Mouse (Mus musculus): ENCODE measurements around the gene Galnt13. TPM values are rescaled to one million over a fixed set of nuclear protein-coding genes. Genes with fewer than 3 reads are reported as not detected.
A peak's percentile ranks its signal among the peaks of the same experiment; 100 is the strongest.

Gene Galnt13
- polyA plus RNA-seq, 1 experiment from 2014 or later: 0.68 TPM

GRCm38 (mm10) chr2:55153089-55153488, 717.0 kb downstream of the Galnt13 start:
- Histone ChIP-seq H3K9me3 (no peaks in the 10 kb centered on the region), H3K27ac (no peak overlapping the region), H3K36me3 (no peaks in the 10 kb centered on the region), H3K4me3 (replicated peaks) (no peak overlapping the region), H3K9ac (no peak overlapping the region), H3K4me1 (replicated peaks) (no peaks in the 10 kb centered on the region), H3K4me2 (replicated peaks) (no peak overlapping the region), H3K27me3 (replicated peaks) (no peaks in the 10 kb centered on the region)
- ATAC-seq: peak; percentile 68

- Histone ChIP-seq H3K4me2 (replicated peaks) (no peak overlapping the region), H3K4me1 (replicated peaks) (no peaks in the 10 kb centered on the region), H3K36me3 (no peaks in the 10 kb centered on the region), H3K9me3 (no peaks in the 10 kb centered on the region), H3K27ac (no peak overlapping the region), H3K4me3 (replicated peaks) (no peak overlapping the region), H3K9ac (no peak overlapping the region), H3K27me3 (replicated peaks) (no peaks in the 10 kb centered on the region)
- 54% methylated on average over 3 of the region's 3 CpGs for WGBS
- no peak for ATAC-seq
Measured at GRCm38 (mm10) chr2:55164781-55165180, 728.7 kb downstream of the Galnt13 start.

Data from intestine, embryonic 15.5 days (tissue).